Mouse (Mus musculus) G1E (cell line): Measurements from ENCODE around the gene Ntsr1.

ENCODE experiments used
- CTCF ChIP-seq: IDR thresholded peaks from 2 replicates; pipeline ENCODE4 v1.5.1; 2012; ENCODE audit warnings: low read depth, low read length, inconsistent platforms, mixed read lengths
- POLR2AphosphoS5 ChIP-seq: IDR thresholded peaks from 2 replicates; pipeline ENCODE4 v1.6.1; 2012; ENCODE audit warnings: low read depth, low read length, inconsistent platforms; ENCODE audit not compliant: insufficient replicate concordance
- TAL1 ChIP-seq: conservative IDR thresholded peaks from 2 replicates; pipeline ENCODE4 v1.6.1; 2012; ENCODE audit warnings: low read depth, low read length, inconsistent platforms, mixed read lengths

GRCm38 (mm10) chr2:180545046-180545445 lies 45.3 kb downstream of the Ntsr1 start:
- TF ChIP-seq TAL1, result no peak
- TF ChIP-seq CTCF, result no peak
- TF ChIP-seq POLR2AphosphoS5, result no peak
